Comparison of ENCODE assay signal across 8 mouse cellular contexts in genomic region chr2:172345258-172345738, GRCm38 (mm10). TPM values are rescaled to one million over a fixed set of nuclear protein-coding genes. Genes with fewer than 3 reads are reported as not detected.
A peak's percentile ranks its signal among the peaks of the same experiment; 100 is the strongest.
DNase-seq lines count a peak whose midpoint lies in the region; ATAC-seq and TF ChIP-seq lines count a peak whose summit lies in the region.

Fam210b (plus strand) TSS chr2:172345565.

- H3K4me3 ChIP-seq in G1E (ENCODE audit: low read depth, low read length): peak within 1 kb of the TSS; percentile 87
- peak within 1 kb of the TSS; percentile 76 for H3K4me3 ChIP-seq in forebrain, embryonic 16.5 days (replicated peaks; ENCODE audit: low read length)
- H3K4me3 ChIP-seq in layer of hippocampus, adult 2 months: peak within 1 kb of the TSS; percentile 84
- peak within 1 kb of the TSS; percentile 74 for H3K4me3 ChIP-seq in lung, embryonic 14.5 days (ENCODE audit: low read depth, low read length)
- peak within 1 kb of the TSS; percentile 89 for H3K4me3 ChIP-seq in olfactory bulb, adult 2 months (ENCODE audit: insufficient read depth, low read depth, low read length)
- peak within 1 kb of the TSS; percentile 76 for H3K4me3 ChIP-seq in thymus, adult 2 months (ENCODE audit: control insufficient read depth, insufficient read depth, low read length)

- peak within 1 kb of the TSS; percentile 96 for H3K4me2 ChIP-seq in forebrain, embryonic 16.5 days (ENCODE audit: low read length)
- peak within 1 kb of the TSS; percentile 97 for H3K4me2 ChIP-seq in lung, embryonic 14.5 days

- H3K4me1 ChIP-seq in G1E (ENCODE audit: insufficient read depth, low read depth, low read length): peaks cover 50% of the 10 kb centered on the region
- peaks cover 52% of the 10 kb centered on the region for H3K4me1 ChIP-seq in forebrain, embryonic 16.5 days (replicated peaks; ENCODE audit: control insufficient read depth, insufficient read depth, low read length)
- peaks cover 23% of the 10 kb centered on the region for H3K4me1 ChIP-seq in lung, embryonic 14.5 days (ENCODE audit: insufficient read depth)
- H3K4me1 ChIP-seq in olfactory bulb, adult 2 months (ENCODE audit: control insufficient read depth, insufficient read depth, low read length): peaks cover 24% of the 10 kb centered on the region
- peaks cover 10% of the 10 kb centered on the region for H3K4me1 ChIP-seq in thymus, adult 2 months (replicated peaks; ENCODE audit: control insufficient read depth, insufficient read depth, low read length)

- TF ChIP-seq POLR2A in olfactory bulb, adult 2 months (IDR thresholded peaks at IDR 0.05; ENCODE audit: insufficient read depth, low read depth, low read length): peak; percentile 53
- TF ChIP-seq POLR2A in thymus, adult 2 months (IDR thresholded peaks at IDR 0.05; ENCODE audit: control insufficient read depth, extremely low read depth, insufficient read depth, low read length, poor library complexity): 0 out of 2 replicates have a peak, but pooled peaks have one; percentile 22

- H3K27ac ChIP-seq in forebrain, embryonic 16.5 days (ENCODE audit: low read length): peak within 1 kb of the TSS; percentile 79
- peak within 1 kb of the TSS; percentile 85 for H3K27ac ChIP-seq in layer of hippocampus, adult 2 months
- peak within 1 kb of the TSS; percentile 81 for H3K27ac ChIP-seq in lung, embryonic 14.5 days (ENCODE audit: low read depth)
- no peak within 1 kb of the TSS for H3K27ac ChIP-seq in olfactory bulb, adult 2 months (ENCODE audit: insufficient read depth, low read depth, low read length)
- H3K27ac ChIP-seq in thymus, adult 2 months (ENCODE audit: control insufficient read depth, insufficient read depth, low read length): no peak within 1 kb of the TSS

- ATAC-seq in G1E (ENCODE audit: extremely low read depth, insufficient number of reproducible peaks, low FRiP score, poor library complexity, severe bottlenecking): peak; percentile 79
- ATAC-seq in forebrain, embryonic 16.5 days: peak; percentile 89
- ATAC-seq in lung, embryonic 14.5 days (ENCODE audit: insufficient read depth): peak; percentile 85

- no peaks in the 10 kb centered on the region for H3K9me3 ChIP-seq in G1E (replicated peaks)
- no peaks in the 10 kb centered on the region for H3K9me3 ChIP-seq in forebrain, embryonic 16.5 days (ENCODE audit: control insufficient read depth, low read length)
- no peaks in the 10 kb centered on the region for H3K9me3 ChIP-seq in lung, embryonic 14.5 days (ENCODE audit: low read depth, low read length)

- H3K9ac ChIP-seq in forebrain, embryonic 16.5 days (replicated peaks; ENCODE audit: low read depth, low read length): peak within 1 kb of the TSS; percentile 79
- peak within 1 kb of the TSS; percentile 75 for H3K9ac ChIP-seq in lung, embryonic 14.5 days

- intact Hi-C loops in heart, postnatal 36 days (cut with DNase I): loop anchor here (10.0 kb wide), 1 partner anchor 1320 kb away; no protein-coding TSS in a partner anchor

- H3K36me3 ChIP-seq in G1E (replicated peaks): peaks cover 27% of the 10 kb centered on the region
- no peaks in the 10 kb centered on the region for H3K36me3 ChIP-seq in forebrain, embryonic 16.5 days (ENCODE audit: control insufficient read depth, insufficient read depth)
- H3K36me3 ChIP-seq in lung, embryonic 14.5 days (ENCODE audit: insufficient read depth): no peaks in the 10 kb centered on the region
- no peaks in the 10 kb centered on the region for H3K36me3 ChIP-seq in thymus, adult 2 months (ENCODE audit: control insufficient read depth, insufficient read depth, low read length)

- H3K27me3 ChIP-seq in G1E (ENCODE audit: insufficient read depth, low read length): peaks cover 2% of the 10 kb centered on the region
- H3K27me3 ChIP-seq in forebrain, embryonic 16.5 days (replicated peaks; ENCODE audit: control insufficient read depth, insufficient read depth, low read length): no peaks in the 10 kb centered on the region
- H3K27me3 ChIP-seq in lung, embryonic 14.5 days (ENCODE audit: insufficient read depth, low read length): no peaks in the 10 kb centered on the region
- H3K27me3 ChIP-seq in thymus, adult 2 months (ENCODE audit: control insufficient read depth, insufficient read depth, low read length): no peaks in the 10 kb centered on the region

- peak; percentile 94 for DNase-seq in G1E (ENCODE audit: low spot score)
- peak; percentile 94 to 95 for DNase-seq in cerebellum, adult 18-20 months
- peak; percentile 95 to 98 for DNase-seq in heart, postnatal 36 days
- DNase-seq in layer of hippocampus, adult 2 months (ENCODE audit: low spot score in 2 of 2): peak; percentile 94 to 97
- peak; percentile 100 for DNase-seq in lung, embryonic 14.5 days
- peak; percentile 94 for DNase-seq in thymus, adult 2 months

- TF ChIP-seq CTCF in G1E (IDR thresholded peaks at IDR 0.05; ENCODE audit: low read depth, low read length): no peak
- no peak for TF ChIP-seq CTCF in layer of hippocampus, adult 2 months (conservative IDR thresholded peaks at IDR 0.05)
- TF ChIP-seq CTCF in lung, embryonic 14.5 days (IDR thresholded peaks at IDR 0.05; ENCODE audit: low read depth): no peak
- TF ChIP-seq CTCF in olfactory bulb, adult 2 months (IDR thresholded peaks at IDR 0.05; ENCODE audit: insufficient read depth, low read depth, low read length): no peak
- TF ChIP-seq CTCF in thymus, adult 2 months (IDR thresholded peaks at IDR 0.05; ENCODE audit: borderline replicate concordance, control insufficient read depth, extremely low read depth, insufficient read depth, low read length, poor library complexity): peak; percentile 12; the same call in 1 of the 2 replicates

- WGBS in forebrain, embryonic 16.5 days: under 1% methylated on average over 34 of the region's 35 CpGs
- WGBS in lung, embryonic 14.5 days: under 1% methylated on average over 33 of the region's 35 CpGs
- WGBS in olfactory bulb, adult 2 months: under 1% methylated on average over 35 of the region's 35 CpGs
- under 1% methylated on average over 35 of the region's 35 CpGs for WGBS in thymus, adult 2 months

RNA-seq across cellular contexts. Expression of gene Fam210b, which starts in this region (rescaled TPM):
- total RNA-seq in G1E (2014; fragmentation: Nextera tagmentation) (32.5 and 37.9 TPM in 2 replicates), G1E (2017) (10.7 and 11.0 TPM in 2 replicates)
- polyA plus RNA-seq in G1E (2012): 14.7 and 18.1 TPM in 2 replicates
- polyA plus RNA-seq in forebrain, embryonic 16.5 days (2015; fragmentation: Nextera tagmentation; extraction: Ambion mirVana): 77.9 and 93.9 TPM in 2 replicates
- total RNA-seq in heart, postnatal 36 days (2021): 1 to 10 TPM; 6.8 to 7.1 TPM
- 10 to 100 TPM; 22.0 to 24.3 TPM for total RNA-seq in layer of hippocampus, adult 2 months (2021)
- polyA plus RNA-seq in lung, embryonic 14.5 days (2014; fragmentation: Nextera tagmentation; extraction: Ambion mirVana): 29.9 and 31.0 TPM in 2 replicates
- polyA plus RNA-seq in olfactory bulb, adult 2 months (2012; ENCODE audit: insufficient read depth, insufficient read length, low replicate concordance, missing spikeins): not detected in 2 replicates
- 6.0 and 6.9 TPM in 2 replicates for polyA plus RNA-seq in thymus, adult 2 months (2012; rRNA removed)

Comparison
In these comparisons a context has a peak if more than half of its experiments do, and no peak if none do; other contexts are left out.
1. H3K27ac ChIP-seq: peak in forebrain, embryonic 16.5 days (single experiment), layer of hippocampus, adult 2 months (single experiment) and lung, embryonic 14.5 days (single experiment); none in olfactory bulb, adult 2 months (single experiment) and thymus, adult 2 months (single experiment).
2. Peak in every context shown above with its lines, with median percentiles within 50 percentile points of each other: ATAC-seq, DNase-seq and H3K4me3 ChIP-seq.